Mouse (Mus musculus) ZHBTc4 (cell line): ENCODE results near the gene Bgn.
A peak's percentile ranks its signal among the peaks of the same experiment; 100 is the strongest.

Source experiments
- DNase-seq: peaks from one replicate; pipeline ENCODE4 v3.0.0-alpha.2; 2011; ENCODE audit warnings: low read depth, low spot score

Bgn gene

GRCm38 (mm10) chrX:73483484-73483810, at the start of gene Bgn:
TSS of gene Bgn (plus strand) at chrX:73483602.
- DNase-seq = no peak

DNA sequence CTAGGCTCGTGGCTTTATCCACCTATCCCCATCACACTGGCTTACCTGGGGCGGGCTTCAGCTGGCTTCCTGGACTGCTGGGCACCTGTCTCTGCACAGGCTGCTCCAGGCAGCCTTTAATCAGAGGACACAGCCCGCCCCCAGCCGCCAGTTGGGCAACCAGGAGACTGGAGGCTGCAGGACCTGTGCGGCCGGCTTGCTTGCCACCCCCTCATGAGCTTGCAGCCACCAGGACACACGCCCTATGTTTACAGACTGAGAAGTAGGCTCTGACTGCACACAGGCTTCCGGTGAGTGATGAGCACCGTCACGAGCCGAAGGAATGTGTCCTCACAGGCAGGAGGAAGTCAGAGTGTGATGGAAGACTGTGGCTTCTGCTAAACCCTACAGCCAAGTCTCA, 48.1 kb upstream of the Bgn start, which contains the start of gene Trex2:
Gene Trex2, minus strand, starts transcription at position 93 of the 400 bp plus-strand sequence.
- peak; percentile 7 for DNase-seq

DNA sequence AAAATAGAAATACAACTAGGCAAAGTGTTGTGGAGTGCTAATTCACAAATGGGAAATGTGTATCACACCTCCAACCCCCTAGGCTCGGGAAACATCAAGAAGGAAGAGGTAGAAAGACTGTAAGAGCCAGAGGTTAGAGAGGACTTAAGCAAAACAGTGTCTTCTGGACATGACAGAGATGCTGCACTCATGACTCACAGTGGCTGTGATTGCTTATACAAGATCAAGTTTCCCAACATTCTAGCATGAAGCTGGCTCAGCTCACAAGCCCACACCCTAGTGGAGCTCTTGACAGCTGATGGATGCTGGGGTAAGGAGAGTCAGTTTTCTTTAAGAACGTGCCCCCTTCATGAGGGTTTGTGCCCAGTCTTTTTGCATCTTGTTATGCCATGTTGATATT, 42.0 kb upstream of the Bgn start:
- no peak for DNase-seq

- DNase-seq = peak; percentile 65
Observed at GRCm38 (mm10) chrX:73451949-73452348, 31.5 kb upstream of the Bgn start.

- DNase-seq = peak; percentile 97
Observed at GRCm38 (mm10) chrX:73458877-73459392, 24.5 kb upstream of the Bgn start, which contains the start of gene Haus7. TSS of gene Haus7 (minus strand) at chrX:73459044.

- no peak for DNase-seq
Observed at GRCm38 (mm10) chrX:73460792-73461191, 22.6 kb upstream of the Bgn start.

DNA sequence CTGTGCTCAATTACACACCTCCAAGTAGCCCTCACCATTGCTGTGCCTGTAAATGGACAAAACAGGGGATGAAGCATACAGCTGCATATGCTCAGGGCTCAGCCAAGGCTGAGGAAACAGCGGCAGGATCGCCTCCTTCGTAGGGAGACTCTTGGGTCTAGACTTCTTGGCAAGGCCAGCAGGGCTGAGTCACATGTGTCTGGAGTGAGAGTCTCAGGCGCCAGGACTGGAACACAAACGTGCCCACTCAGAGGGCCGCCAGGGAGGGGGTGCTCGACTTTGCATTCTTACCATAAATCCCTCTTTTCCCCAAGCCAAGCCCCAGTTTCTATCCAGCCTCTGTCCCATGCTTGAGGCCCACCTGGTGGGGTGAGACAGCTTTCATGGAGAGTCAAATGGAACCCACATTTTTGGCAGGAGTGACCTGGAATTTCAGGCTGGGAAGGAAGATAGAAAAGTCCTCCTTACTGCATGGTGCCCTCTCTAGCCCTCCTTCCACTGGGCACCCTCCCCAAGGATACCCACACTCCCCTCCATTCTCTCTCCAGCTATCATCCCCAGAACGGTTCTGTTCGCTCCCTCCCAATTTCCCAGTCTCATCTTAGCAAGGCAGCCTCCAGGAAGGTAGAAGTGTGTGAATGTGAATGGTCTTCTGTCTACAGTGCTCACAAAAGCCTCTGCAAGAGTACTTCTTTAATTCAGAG, 17.8 kb upstream of the Bgn start:
- no peak for DNase-seq

DNA sequence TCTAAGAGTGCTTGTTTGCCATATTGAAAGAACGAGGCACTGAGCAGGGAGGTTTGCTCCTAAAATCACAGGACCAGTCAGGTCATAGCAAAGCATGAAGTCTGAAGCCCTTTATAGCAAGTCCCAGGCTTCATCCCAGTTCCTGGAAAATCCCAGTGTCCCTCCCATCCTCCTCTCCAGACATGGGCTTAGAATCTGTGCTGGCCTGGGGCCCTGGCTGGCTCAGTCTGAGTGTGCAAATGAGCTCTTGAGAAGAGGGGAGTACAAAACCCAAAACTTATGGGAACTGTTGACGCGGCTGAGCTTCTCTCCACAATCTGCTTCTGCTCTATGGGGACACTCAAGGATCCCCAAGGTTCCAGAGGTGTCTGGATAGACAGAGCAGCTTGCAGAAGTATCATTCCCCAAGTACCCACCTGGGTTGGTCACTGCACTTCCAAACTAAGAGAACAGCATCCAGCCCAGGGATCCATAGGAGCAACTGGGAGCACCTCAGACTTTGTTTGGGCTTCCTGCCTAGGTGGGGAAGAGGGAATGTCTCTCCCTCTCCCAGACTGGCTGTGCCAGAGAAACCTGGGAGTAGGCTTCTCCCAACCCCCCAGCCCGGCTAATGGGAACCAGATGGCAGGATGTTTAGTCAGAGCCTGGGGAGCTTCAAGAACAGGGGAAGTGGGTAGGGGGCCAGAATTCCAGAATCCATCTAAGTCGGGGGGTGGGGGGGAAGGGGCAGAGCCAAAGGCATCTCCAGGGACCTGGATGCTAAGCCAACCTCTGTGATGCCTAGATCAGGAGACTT, 15.8 kb upstream of the Bgn start:
- DNase-seq = no peak

DNA sequence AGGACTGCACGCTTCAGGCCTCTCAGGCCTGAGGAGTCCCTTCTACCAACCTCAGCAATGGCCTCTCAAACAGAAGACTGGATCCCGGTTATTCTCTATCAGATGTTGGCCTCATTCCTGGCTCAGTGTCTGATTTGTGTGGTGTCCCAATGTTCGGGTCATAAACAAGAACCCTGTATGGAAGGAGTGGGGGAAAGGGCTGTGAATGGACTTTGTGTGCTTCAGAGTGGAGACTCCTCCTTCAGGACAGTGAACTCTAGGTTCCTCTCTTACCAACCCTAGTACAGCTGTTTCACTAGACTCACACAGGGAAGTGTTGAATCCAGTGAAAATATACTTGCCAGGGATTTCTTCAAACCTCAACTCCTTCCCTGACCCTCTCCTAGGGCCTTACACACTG, 15.1 kb upstream of the Bgn start:
- no peak for DNase-seq

- DNase-seq = no peak
Observed at GRCm38 (mm10) chrX:73468752-73469151, 14.7 kb upstream of the Bgn start.

GRCm38 (mm10) chrX:73471764-73472163, 11.6 kb upstream of the Bgn start:
- no peak for DNase-seq

DNA sequence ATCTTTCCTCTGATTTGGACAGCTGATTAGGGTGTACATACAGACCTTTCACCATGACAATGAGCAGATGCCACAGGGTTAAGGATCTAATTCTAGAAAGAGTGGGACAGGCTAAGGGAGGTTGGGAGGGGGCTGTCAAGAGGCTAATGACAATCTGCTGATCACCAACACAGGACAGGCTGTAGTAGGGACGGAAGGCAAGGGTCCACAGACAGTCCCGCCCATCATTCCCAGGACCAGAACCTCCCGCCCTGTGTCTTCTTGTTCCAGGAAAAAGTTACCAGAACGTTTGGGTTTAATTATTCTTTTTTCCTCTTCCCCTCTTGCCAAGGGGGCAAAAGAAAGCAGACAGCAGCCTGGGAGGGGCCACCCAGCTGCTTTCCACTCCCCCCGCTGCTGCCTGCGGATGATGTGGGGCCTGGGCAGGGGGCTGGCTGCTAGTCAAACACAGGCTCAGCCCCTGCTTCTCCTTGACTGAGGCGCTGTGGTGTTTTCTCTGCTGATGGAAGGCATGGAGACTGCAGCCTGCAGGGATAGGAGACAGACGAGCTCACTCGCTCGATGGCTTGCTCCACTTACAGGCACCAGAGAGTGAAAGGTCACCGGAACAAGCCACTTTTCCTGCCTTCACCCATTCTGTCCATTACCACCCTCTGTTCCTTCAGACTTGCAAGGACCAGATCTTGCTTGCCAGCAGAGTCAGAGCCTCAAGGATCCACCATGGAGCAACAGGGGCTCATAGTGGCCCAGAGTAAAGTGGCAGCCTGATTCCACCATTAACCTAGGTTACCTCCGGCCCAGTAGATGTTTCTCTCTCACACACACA, 8.8 kb upstream of the Bgn start:
- no peak for DNase-seq

GRCm38 (mm10) chrX:73475658-73476256, 7.6 kb upstream of the Bgn start:
- no peak for DNase-seq

GRCm38 (mm10) chrX:73476621-73477020, 6.8 kb upstream of the Bgn start:
- DNase-seq = peak; percentile 12

- DNase-seq = no peak
Observed at GRCm38 (mm10) chrX:73477500-73477899, 5.9 kb upstream of the Bgn start.

- DNase-seq = no peak
Observed at GRCm38 (mm10) chrX:73479656-73480055, 3.7 kb upstream of the Bgn start.

DNA sequence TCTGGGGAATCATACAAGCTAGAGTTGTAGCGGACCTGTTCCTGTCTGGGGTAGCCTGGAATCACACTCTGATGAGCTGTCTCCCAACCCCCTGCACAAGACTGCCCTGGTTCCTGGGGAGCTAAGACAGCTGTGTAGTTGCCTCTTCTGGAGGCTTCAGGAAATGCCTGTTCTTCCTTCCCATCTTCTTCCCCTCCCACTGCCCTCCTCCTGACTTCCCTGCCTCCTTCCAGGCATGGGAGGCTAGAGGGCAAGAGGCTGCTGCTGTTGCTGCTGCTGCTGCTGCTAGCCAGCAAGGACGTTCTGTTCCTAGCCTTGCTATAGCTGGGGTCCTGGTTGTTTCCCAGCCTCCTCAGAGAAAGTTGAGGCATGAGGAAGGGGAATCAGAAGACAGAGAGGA, 3.1 kb upstream of the Bgn start:
- no peak for DNase-seq

DNA sequence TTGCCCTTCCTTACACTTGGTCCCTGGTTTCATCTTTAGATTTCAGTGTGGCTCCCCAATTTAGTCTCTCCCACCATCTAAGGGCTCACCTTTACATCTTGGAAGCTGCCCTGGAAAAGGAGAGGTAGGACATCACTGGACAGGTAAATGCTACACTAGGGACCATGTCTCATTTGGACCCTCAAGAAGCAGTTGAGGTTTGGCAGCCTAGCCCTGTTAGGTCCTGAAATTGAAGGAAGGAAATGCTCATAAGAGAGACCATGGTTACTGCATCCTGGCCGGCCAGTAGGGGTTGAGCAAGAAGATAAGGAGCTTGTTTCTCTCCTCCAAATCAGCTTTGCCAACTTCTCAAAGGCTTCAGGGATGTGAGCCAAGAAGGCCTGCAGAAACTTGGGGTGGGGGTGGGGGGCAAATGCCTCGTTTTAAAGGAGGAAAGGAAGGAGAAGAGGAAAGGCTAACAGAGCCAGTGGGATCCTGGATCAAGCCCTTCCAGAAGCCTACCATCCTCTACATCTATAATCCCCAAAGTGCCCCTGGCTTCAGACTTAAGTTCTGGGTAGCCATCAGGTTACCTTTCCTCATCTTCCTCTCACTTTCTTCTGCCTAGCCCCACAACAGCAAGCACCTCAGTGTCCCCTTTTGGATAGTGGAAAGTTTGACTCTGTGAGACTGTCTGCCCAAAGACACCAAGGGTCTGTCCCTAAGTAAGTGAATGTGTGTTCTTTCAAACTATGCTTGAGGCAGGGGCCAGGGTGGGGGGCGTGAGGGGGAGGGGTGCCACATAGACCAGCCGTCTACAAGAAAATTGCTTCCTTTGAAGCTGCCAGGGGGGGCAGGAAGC, 539 bp upstream of the Bgn start:
- no peak for DNase-seq

DNA sequence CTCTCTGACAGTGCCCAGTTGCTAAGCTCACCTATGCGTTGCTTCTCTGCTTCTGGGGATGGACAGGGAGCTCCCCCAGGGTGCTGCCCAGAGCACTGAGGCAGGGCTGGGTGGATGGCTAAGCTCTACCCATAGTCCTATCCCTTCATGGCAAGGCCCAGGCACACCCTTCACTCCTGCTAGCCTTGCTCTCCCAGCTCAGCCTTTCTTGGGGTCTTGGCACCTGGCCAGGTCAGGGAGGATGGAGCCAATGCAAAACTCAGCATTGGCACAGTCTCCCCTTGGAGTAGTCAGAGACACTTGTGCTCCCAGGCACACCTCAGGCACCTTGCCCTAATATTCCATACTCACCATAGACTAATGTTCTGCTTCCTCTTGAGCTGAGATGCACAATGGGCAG, 674 bp downstream of the Bgn start:
- DNase-seq = no peak

DNA sequence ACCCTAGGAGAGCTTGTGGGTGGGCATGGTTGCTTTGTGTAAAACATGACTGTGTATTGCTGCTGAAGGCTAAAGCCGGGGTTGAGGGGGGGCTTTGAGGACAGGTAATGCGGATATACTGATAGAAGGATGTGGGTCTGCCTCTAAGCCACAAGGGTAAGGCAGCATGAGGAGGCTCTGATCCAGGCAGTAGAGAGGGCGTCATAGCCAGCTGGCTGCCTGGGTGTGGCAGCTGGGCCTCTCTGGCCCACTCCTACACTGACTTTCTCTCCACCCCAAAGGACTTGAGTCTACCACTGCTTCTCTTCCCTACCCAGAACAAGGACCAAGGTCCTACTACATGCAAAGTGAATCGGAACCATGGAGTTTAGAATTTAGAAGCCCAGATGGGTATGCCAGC, 1.5 kb downstream of the Bgn start:
- no peak for DNase-seq

- DNase-seq = no peak
Observed at GRCm38 (mm10) chrX:73486920-73487319, 3.5 kb downstream of the Bgn start.
